Mouse (Mus musculus) cerebellum, postnatal 4 days (tissue): ENCODE data around the gene BC048671.

Source experiments
- DNase-seq, 2 experiments: peaks; one replicate each; pipeline ENCODE4 v3.0.0; 2022; ENCODE audit warnings: low spot score in 2 of 2, mixed read lengths in 1 of 2

The BC048671 gene

DNA sequence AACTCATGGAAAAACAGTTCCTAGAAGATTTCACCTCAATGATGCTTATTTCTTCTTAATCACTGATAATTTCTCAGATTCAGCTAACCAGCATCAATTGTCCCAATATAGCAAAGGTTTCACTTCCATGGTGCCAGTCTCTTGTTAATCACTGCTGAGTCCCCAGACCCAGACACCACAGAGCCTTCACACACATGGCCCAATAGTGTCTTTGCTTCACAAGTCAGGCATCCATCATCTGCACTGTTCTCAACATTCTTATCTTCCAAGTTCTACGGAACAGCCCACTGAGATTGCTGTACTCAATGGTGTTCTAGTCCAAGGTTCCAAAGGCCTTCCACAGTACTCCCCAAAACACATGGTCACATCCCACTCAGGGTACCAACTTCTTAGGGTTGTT, at the start of gene BC048671:
TSS of gene BC048671 (plus strand) at position 301 of the 400 bp plus-strand sequence.
- DNase-seq = no peak

DNA sequence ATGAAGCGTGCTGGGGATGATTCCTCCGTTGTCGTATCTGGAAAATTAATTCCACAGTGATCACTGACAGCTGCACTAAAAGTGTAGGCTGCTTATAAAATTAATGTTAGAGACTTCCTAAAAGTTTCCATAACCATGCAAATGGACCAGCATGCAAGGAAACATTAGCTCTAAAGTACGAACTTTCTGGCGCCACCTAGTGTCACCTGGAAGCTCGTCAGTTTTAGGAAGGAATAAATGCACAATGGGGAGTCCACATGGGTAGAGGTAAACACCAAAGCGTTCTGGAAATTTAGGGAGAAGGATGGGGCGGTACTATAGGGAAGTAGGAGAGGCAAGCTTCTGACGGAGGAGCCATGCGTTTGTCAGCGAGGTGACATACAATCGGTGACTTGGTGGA, 12.8 kb upstream of the BC048671 start:
- no peak for DNase-seq

DNA sequence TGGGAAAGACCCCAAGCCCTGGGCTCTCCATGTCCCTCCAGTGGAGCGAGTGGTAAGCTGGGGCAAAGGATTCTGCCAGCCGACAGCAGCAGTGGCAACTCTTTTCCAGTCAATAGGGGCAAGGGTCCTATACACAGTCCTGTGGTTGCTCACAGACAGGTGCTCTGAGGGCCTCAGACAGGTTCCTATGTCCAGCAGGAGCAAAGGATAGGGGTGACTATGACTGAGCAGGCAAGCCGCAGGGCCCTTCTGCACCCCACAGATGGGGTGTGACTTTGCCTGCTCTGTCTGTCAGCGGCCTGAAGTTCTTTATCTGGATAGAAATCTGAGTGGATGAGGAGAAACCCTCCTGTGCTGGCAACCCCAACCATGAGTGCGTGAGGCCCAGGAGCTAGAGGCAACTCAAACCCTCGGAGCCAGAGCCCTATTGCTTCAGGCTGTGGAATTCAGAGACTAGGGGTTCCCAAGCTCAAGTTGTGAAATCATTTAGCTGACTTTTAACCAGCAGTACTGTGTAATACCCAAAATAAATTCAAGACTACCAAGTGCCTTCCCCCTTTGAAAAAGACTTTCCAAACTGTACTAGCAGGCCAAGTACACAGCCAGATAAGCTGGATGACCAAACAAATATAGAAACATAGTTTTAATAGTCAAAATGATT, 5.4 kb downstream of the BC048671 start:
- no peak for DNase-seq

DNA sequence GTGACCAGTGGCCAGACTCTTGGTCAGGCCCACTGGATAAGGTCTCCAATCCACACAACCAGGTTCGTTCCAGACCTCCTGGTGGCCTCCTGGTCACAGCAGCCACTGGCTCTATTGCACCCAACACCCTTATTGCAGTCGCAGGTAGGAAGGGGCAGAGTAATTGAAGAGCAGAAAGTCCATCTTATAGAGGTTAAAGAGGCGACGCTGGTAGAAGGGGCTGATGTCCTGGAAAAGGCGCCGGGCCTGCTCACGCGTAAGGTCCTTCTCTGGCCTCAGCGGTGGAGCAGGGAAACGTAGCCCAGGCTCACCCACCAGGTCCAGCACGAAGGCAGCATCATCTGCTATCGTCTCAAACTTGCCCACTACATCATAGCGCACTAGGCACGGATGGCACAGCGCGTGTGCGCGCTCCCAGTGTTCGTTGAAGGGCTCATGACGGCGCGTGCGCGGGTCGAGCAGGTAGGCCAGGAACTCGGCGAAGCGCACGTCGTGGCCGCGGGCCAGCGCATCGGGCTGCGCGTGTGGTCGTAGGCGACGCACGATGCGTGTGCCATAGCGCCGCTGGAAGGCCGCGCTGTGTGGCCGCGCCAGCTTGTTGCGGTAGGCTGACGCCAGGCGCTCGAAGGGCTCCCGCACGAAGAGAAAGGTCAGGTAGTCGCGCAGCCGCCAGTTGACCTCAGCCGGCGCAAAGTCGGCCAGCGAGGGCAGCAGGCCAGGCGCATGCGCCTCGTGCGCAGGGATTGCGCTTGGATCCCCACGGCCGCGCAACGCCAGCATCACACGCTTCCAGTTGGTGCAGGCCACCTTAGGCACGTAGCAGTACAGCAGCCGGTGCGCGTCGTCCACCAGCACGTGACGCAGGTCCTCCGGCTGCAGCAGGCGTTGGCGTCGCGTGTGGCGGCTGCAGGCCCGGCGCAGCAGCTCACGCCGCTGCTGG, 8.1 kb downstream of the BC048671 start:
- DNase-seq = no peak

DNA sequence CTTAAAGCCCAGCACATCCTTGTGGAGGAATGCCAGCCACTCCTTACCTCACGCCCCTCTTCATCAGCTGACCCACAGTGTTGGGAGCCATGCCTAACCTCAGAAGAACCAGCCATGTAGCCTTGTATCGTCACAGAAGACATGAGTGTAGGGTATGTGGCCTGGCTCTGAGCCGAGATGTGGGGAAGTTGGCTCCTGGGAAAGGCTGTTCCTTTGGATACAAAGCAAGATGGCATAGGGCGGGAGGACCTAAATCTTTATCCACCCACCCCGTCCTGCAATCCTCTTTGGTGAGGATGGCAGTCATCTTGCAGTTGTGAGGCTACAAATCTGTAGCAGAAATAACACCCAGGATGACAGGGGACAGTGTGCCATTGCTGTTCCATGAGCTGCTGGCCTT, 14.9 kb downstream of the BC048671 start:
- no peak for DNase-seq

DNA sequence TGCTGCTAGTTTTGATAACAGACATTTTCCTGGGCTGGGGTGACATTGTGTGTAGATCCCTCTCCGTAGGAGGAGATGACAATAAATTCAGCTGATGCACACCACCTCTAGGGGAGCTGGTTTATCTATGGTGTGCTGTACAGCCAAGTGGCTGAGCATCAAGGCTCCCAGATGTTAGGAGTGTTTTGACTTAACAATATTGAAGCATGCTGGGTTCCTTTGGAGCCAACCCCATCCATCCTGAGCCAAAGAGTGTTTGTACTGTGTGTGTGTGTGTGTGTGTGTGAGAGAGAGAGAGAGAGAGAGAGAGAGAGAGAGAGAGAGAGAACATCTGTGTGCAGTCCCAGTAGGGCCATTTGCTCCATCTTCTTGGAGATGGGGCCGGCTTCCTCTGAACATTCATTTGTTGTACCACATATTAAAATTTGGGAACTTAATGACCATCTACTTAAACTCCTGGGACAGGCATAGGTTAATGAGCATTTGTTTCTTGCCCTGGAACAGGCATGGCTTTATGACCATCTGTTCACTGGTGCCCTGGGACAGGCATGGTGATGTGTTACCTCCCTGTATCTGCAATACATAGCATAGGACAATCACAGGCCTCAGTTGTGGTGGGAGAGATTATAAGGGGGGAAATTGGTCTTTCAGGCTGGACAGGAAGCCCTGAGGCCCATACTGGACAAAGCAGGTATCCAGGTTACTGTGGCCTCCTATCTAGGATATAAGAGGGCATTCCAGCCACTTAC, 16.7 kb downstream of the BC048671 start:
- no peak for DNase-seq

DNA sequence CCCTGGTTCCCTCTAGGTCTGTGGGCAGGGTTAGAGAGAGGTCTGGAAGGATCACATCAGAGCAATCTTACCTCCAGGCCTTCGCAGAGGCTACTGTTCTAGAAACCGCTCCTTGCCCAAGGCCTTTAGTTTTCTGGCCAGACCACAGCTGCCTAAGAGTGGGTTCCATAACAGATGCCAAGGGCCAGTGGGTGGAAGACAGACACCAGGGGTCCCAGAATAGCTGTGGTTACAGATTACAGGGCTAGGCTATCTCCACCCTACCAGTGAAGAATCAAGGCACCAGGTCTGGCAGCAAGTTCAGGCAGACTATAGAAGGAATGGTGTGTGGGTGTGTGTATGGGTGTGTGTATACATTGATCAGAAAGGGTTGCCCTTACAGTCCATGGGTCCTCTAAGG, 18.0 kb downstream of the BC048671 start:
- DNase-seq = no peak

DNA sequence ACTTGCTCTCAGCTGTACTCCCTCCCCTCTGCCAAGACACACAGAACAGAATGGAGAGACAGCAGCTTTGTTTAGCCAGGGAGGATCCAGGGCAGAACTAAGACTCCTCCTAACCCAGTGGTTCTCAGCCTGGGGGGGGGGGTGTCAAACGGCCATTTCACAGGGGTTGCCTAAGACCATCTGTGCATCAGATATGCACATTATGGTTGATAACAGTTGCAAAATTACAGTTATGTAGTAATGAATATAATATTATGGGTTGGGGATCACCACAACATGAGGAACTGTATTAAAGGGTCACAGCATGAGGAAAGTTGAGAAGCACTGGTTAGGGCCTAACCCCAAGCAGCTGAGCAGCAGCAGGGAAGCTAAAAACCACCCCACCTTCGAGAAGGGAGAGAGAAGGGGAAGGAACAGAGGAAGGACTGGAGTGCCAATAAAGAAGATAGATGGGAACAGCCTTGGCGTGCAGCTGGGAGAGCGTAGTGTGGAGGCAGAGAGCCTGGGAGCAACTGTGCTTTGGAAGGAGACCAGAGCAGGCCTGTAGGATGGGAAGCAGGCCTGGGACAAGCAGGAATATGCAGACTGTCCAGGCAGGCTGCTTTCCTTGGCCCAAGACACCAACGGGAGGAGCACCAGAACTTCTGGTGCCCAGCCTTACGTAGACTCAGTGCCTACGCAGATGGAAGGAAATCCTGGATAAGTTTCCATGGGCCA, 18.6 kb downstream of the BC048671 start:
- no peak for DNase-seq

DNA sequence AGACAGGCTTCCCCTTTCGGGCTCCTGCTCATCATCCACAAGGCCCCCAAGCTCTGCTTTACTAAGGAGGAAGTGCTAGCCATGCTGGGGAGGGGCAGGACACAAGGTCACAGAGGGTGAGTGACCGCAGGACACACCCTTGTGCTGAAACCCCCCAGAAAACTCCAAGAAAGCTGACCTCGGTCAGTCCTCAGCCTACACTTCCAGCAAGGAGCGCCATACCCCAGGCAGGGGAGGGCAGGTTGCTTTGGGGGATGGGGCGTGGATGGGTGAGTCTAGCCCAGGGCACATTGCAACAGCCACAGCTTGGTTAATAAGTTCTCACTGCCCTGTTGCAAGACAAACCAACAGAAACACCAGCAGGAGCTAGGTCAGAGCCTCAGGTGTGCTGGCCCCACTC, 19.4 kb downstream of the BC048671 start:
- no peak for DNase-seq

DNA sequence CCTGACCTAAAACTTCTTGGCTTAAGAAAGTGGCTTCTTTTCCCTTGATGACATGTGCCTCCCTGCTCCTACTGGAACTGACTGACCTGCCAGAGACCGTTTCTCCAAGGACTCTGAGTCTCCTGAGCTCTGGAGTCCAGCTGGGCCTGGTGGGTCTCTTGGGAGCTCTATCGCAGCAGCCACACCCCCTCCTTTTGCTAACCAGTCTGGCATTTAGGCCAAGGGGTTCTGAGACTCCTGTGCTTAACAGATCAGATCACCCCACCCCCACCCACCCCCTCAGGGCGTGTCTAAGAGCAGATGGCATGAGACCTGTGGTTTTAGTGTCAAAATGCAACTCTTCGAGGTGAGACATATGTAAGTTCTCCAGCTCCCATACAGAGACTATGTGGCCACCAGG, 20.8 kb downstream of the BC048671 start:
- no peak for DNase-seq

DNA sequence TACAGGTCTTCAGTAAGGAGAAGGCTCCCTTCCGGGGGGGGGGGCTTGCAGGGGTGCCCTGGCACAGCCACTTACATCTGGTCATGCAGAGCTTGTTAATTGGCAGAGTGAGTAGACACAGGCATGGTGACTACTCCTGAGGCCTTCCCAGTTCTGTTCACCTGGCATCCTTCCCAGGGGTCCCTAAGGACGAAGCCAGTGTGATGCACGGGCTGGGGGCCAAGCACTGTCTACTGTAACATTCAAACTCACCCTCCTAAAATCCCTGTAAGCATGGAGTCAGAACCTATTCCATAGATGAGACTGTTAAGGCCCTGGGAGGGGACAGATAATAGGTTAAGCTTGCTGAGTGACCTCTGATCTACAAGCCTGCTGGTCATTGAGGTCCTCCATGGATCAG, 23.0 kb downstream of the BC048671 start:
- peak in 1 of 2 experiments; percentile 62 for DNase-seq

DNA sequence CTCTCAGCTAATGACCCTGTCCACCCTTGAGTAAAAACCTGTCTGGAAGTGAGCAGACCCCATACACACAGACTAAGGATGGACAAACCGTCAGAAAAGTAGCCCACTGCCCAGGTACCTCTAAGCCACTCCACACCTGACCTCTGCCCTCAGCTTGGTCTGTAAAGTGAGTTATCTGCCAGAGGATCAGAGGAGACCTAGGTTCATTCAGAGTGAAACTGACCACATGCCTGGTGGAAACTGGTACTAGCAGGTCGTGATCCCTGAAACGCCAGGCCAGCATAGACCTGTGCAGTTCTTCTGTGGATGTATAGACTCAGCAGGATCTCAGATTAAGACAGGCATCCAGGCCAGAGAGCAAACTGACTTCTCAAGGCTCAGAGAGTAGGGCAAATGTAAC, 23.4 kb downstream of the BC048671 start:
- no peak for DNase-seq

DNA sequence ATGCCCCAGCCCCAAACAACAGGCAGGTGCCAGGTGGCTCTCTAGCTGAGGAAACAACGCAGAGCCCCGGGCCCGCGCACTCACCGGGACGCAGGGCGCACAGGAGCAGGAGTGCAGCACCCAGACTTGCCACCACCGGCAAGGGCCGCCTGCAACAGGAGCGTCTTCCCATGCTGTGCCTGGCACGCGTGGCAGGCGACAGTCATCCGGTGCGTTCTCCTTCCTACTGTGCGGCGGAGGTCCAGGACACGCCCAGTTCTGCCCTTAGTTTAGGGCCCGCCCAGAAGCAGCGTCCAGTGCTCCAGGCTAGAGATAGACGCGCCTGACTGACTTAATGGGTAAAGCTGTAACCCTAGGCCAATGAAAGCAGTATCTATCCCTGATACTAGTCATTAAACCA, 24.0 kb downstream of the BC048671 start, which contains the start of gene Chst13:
TSS of gene Chst13 (minus strand) at position 195 of the 400 bp plus-strand sequence.
- no peak for DNase-seq

DNA sequence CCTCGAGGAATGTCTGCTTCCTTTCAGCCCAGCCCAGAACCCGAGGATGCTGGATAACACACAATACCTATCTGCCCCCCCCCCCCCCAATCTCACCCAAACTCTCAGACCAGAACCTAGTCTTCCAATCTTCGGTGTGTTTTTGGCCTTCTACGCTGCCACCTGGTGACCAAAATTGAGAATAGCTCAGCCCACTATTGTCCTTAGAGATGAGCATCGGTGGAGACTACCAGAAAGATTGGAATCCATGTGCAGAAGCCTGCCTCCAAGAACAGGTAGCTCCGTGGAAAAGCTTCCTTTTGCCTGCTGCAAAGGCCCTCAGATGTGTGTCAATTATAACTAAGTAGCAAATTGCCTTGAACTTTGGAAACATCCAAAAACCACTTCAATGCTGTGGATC, 26.7 kb downstream of the BC048671 start:
- DNase-seq = peak in 1 of 2 experiments; percentile 50

DNA sequence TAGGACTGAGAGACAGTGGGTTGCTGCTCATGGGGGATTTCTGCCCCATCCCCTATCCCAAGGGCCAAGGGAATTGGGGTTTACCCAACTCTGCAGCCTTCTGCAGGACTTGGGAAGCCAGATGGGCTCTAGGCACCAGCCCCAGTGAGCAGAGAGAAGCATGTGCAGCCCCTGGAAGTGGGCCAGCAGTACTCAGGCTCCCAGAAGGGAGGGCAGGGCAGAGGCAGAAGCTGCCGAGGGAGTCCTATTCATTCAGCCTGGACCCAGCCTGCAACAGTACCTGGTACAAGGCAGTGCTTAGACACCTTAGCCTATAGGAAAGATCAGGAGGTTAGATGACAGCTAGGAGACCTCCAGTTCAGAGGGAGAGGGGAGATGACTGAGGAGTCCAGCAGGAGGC, 28.9 kb downstream of the BC048671 start:
- peak in 1 of 2 experiments; percentile 78 for DNase-seq

DNA sequence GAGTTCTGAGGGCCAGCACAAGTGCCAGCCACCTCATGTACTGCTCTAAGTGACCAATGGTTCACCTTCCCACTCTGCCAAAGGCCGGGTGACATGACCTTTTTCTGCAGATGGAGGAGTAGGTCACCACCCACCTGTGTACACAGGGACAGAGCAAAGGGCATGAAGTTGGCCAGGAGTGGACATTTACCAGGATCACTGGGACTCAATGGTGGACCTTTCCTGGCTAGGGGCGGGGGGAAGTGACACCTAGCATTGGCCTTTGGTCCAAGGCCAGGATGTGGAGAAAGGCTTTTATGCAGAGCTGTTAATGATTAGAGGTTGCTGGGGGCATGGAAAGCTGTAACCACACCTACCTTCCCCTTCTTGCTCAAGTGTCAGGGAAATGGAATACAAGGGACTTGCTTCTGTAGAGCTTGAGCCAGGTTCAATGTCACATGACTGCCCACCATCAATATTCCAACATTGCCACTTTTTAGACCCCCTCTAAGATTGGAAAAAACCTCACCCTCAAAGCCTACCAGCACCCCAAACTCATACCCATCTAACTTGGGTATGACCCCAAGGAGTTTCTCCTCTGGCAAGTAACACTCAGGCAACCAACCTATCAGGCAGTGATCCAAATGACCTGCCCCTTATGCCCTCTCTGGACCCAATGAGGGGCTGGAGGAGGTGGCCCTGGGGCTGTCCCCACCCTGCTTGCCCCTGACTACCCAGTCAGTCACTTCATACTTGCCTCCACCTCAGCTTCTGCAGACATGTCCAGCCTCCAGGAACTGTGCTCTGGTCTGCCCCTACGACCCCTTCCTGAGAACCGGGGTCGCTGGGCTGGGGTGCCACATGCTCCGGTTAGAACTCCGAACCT, 31.8 kb downstream of the BC048671 start, which contains the start of gene Uroc1:
TSS of gene Uroc1 (plus strand) at position 724 of the 865 bp plus-strand sequence.
- no peak for DNase-seq

DNA sequence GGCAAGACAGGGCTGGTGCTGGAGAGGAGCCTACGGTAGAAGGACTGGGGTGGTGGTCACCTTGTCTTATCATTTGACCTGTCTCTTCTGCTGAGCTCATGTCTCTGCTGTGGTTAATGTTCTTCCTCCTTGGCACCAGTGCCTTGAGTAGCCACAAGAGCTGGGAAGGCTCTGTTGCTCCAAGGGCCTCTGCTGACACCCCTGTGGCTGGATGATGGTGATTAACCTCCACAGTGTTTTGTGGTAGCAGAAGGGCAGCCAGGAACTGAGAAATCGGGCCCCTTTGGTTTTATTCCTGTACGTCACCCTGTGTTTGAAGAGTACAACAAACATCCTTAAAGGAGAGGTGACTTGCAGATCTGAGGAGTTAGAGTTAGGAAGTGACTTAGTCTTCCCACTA, 33.2 kb downstream of the BC048671 start:
- DNase-seq = no peak

DNA sequence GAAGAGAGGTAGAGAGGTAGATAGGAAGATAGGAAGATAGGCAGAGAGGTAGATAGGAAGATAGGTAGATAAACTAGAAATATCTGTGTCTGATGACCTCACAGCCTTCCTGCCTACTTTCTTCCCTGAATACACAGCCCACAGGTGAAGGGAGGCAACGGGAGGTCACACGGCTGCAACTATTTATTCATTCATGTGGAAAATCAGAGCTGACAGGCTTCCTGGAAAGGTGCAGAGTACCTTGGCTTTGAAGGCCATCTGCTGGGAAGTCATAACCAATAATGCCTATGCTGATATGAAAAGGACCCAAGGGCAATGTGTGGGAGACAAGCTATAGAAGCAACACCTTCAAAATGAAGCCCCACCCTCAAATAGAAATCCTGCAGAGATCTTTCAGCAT, 41.3 kb downstream of the BC048671 start:
- no peak for DNase-seq

DNA sequence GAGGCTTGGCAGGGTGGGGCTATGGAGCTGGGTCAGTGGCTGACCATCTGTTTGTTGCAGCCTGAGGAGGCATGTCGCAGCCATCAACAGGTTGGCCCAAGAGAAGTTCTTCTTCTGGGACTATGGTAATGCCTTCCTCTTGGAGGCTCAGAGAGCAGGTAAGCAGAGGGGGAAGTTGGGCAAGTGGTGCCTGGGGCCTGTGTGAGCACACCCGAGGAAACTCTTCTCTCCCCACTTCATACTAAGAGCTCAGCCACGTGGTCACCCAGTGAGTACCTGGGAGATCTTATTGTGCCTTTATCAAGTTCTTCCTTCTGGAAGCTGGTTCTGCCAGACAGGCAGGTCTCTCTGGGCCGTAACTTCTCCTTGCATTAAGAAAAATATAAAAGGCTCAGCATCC, 46.2 kb downstream of the BC048671 start:
- no peak for DNase-seq

DNA sequence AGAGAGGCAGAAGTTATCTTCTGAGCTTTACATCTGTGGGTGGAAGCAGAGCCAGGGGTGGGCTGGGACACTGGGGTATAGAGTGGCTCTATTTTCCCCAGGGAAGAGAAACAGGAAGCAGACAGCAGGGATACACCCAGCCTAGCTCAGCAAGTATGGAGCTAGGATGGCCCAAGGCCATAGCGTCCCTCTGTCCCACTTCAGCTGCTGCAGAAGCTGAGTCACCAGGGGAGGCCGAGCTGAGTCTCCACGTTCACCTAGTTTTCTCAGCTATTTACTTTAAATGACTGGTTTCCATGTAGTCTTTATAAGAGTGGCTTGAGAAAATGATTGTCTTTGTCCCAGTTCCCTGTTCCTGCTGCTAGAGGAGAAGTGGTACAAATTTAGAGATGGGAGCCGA, 47.5 kb downstream of the BC048671 start:
- no peak for DNase-seq

DNA sequence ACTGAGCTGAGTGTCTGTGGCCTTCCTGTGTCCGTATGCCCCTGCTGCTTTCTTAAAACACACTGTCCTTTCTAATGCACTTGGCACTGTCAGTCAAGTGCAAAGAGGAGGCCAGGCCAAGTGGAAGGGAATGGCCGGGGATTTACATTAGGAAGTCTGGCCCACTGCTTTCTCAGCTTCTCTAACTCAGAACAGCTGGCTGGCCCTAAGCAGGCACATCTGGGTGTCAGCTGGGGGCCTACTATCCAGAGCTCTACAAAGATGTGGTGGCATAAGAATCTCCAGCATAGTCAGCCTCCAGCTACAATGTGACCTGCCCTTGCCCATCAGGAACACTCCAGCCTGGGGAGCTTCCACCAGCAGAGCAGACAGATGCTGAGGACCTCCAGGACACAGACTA, 49.0 kb downstream of the BC048671 start:
- no peak for DNase-seq
